Mouse (Mus musculus) midbrain, postnatal 0 days (tissue): ENCODE data around the gene Plbd2. TPM values are rescaled to one million over a fixed set of nuclear protein-coding genes. Genes with fewer than 3 reads are reported as not detected.
A peak's percentile ranks its signal among the peaks of the same experiment; 100 is the strongest.
"Not testable (repeated sequence)": the region's sequence is repeated elsewhere in the genome, so short reads cannot be mapped to it uniquely, and the experiment has no call there.

Experiments used
- ATAC-seq: fragments of 200-750 bp; cut with Nextera tagmentation; 2 replicates; pipeline ENCODE4 v1.8.0; 2017; ENCODE audit warnings: moderate number of reproducible peaks, mild to moderate bottlenecking, moderate TSS enrichment, moderate library complexity; ENCODE audit not compliant: low FRiP score
- DNase-seq: peaks from one replicate; pipeline ENCODE4 v3.0.0-alpha.2; 2015; ENCODE audit warnings: low spot score
- H3K27ac ChIP-seq: fragments of 300-500 bp; sonication (generic); 2 replicates; pipeline ENCODE4 v1.5.1; 2014; ENCODE audit warnings: low read depth, mild to moderate bottlenecking, low read length, mixed read lengths
- H3K27me3 ChIP-seq: fragments of 300-500 bp; sonication (generic); 2 replicates; pipeline ENCODE4 v1.6.1; 2014; ENCODE audit warnings: low read length, control low read depth, mixed read lengths; ENCODE audit not compliant: insufficient read depth
- H3K36me3 ChIP-seq: fragments of 300-500 bp; sonication (generic); 2 replicates; pipeline ENCODE4 v1.6.1; 2014; ENCODE audit warnings: low read length, control low read depth, mixed read lengths; ENCODE audit not compliant: insufficient read depth
- H3K4me1 ChIP-seq: fragments of 300-500 bp; sonication (generic); 2 replicates; pipeline ENCODE4 v1.6.1; 2014; ENCODE audit warnings: mild to moderate bottlenecking, control low read depth, antibody characterized with exemption, low read length, mixed read lengths; ENCODE audit not compliant: insufficient read depth
- H3K4me2 ChIP-seq: fragments of 300-500 bp; sonication (generic); 2 replicates; pipeline ENCODE4 v1.6.1; 2014; ENCODE audit warnings: low read depth, mild to moderate bottlenecking, low read length, mixed read lengths; ENCODE audit not compliant: poor library complexity, severe bottlenecking
- H3K4me3 ChIP-seq: fragments of 300-500 bp; sonication (generic); 2 replicates; pipeline ENCODE4 v1.5.1; 2014; ENCODE audit warnings: low read depth, mild to moderate bottlenecking, low read length, moderate library complexity
- H3K9ac ChIP-seq: fragments of 300-500 bp; sonication (generic); replicated peaks from 2 replicates; pipeline ENCODE4 v1.6.1; 2014; ENCODE audit warnings: mild to moderate bottlenecking, low read length, moderate library complexity, mixed read lengths; ENCODE audit not compliant: poor library complexity, severe bottlenecking
- H3K9me3 ChIP-seq: fragments of 300-500 bp; sonication (generic); 2 replicates; pipeline ENCODE4 v1.6.1; 2016; ENCODE audit warnings: low read length, control low read depth
- CTCF ChIP-seq: IDR thresholded peaks from 2 replicates; pipeline ENCODE4 v1.5.1; 2016; ENCODE audit warnings: antibody characterized with exemption, mild to moderate bottlenecking
- WGBS: fragments of 180-500 bp; shearing (Covaris S2); extraction: QIAGEN DNeasy Blood & Tissue Kit; methylation state at CpG from one replicate; pipeline ENCODE4 v1.1.7; 2014; 5-methylcytosine and 5-hydroxymethylcytosine counted together
- polyA plus RNA-seq: library from polyadenylated mRNA; unstranded; fragments of >200 nt; fragmentation: Nextera tagmentation; extraction: Ambion mirVana; gene quantifications from 2 replicates; pipeline ENCODE4 v1.2.1, GENCODE M21; 2015
- total RNA-seq: library from RNA; depleted of rRNA; stranded (reverse); fragments of >200 nt; gene quantifications from 2 replicates; pipeline ENCODE4 v1.2.3, GENCODE M21; 2014

Gene Plbd2
- total and polyA plus RNA-seq, 2 experiments from 2014 or later, result 26.7 to 49.9 TPM

GRCm38 (mm10) chr5:120506490-120506889, 3.1 kb upstream of the Plbd2 start:
- Histone ChIP-seq H3K9me3 (no peaks in the 10 kb centered on the region), H3K4me1 (peaks cover 10% of the 10 kb centered on the region; the same call in 1 of the 2 replicates), H3K27ac (no peak overlapping the region), H3K27me3 (no peaks in the 10 kb centered on the region), H3K4me2 (no peak overlapping the region), H3K36me3 (no peaks in the 10 kb centered on the region), H3K4me3 (no peak overlapping the region), H3K9ac (no peak overlapping the region)
- peak; percentile 31 for DNase-seq
- ATAC-seq, result no peak
- TF ChIP-seq CTCF, result no peak
- WGBS, result 50% methylated on average over 9 of the region's 9 CpGs

- Histone ChIP-seq H3K9me3 (no peaks in the 10 kb centered on the region), H3K36me3 (no peaks in the 10 kb centered on the region), H3K27ac (no peak overlapping the region), H3K4me1 (peaks cover 10% of the 10 kb centered on the region; the same call in 1 of the 2 replicates), H3K4me3 (no peak overlapping the region), H3K9ac (no peak overlapping the region), H3K27me3 (no peaks in the 10 kb centered on the region), H3K4me2 (no peak overlapping the region)
- ATAC-seq (no peak), DNase-seq (no peak)
- 69% methylated on average over 9 of the region's 9 CpGs for WGBS
- TF ChIP-seq CTCF, result no peak
Measured at GRCm38 (mm10) chr5:120505781-120506180, 2.4 kb upstream of the Plbd2 start.

- peak; percentile 77 for TF ChIP-seq CTCF
- peak; percentile 57 for DNase-seq
- H3K4me3 ChIP-seq, result no peak overlapping the region
- H3K4me1 ChIP-seq, result peaks cover 10% of the 10 kb centered on the region; the same call in 1 of the 2 replicates
- no peaks in the 10 kb centered on the region for H3K27me3 ChIP-seq
- H3K27ac ChIP-seq, result no peak overlapping the region
- H3K9me3 ChIP-seq, result no peaks in the 10 kb centered on the region
- no peak for ATAC-seq
- no peaks in the 10 kb centered on the region for H3K36me3 ChIP-seq
- H3K9ac ChIP-seq, result no peak overlapping the region
- 25% methylated on average over 16 of the region's 16 CpGs for WGBS
- no peak overlapping the region for H3K4me2 ChIP-seq
Measured at GRCm38 (mm10) chr5:120505368-120505767, 1.9 kb upstream of the Plbd2 start.

GRCm38 (mm10) chr5:120502675-120503143, 716 bp downstream of the Plbd2 start:
- WGBS, result 6% methylated on average over 12 of the region's 12 CpGs
- peaks cover 6% of the 10 kb centered on the region; the same call in 1 of the 2 replicates for H3K36me3 ChIP-seq
- peak overlapping the region; percentile 86 for H3K9ac ChIP-seq
- H3K9me3 ChIP-seq, result no peaks in the 10 kb centered on the region
- ATAC-seq (no peak), DNase-seq (no peak)
- 0 out of 2 replicates have a peak overlapping the region, but pooled peaks have one; percentile 4 for H3K27ac ChIP-seq
- peaks cover 10% of the 10 kb centered on the region; the same call in 1 of the 2 replicates for H3K4me1 ChIP-seq
- TF ChIP-seq CTCF, result no peak
- peak overlapping the region; percentile 57 for H3K4me3 ChIP-seq
- H3K27me3 ChIP-seq, result no peaks in the 10 kb centered on the region
- H3K4me2 ChIP-seq, result peak overlapping the region; percentile 91

DNA sequence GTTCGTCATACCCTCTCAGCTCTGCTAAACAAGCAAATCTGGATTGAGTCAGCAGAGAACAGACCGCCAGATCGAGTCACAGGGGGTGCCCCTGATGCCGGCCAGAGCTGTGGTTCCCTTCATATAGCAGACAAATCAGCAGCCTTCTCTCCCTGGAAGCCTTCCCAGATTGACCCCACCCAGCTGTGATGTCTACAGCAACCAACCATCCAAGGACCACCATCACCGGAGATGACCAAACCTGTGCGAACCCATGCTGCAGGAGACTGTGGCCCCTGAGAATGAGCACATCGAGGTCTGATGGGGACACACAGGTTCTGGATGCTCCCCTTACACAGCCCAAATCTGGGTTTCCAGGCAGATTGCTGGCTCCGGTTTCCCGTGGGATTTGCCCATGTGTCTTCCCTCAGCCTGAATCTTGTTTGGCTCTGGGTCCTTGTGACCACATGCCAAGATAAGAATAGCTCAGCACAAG, 1.2 kb downstream of the Plbd2 start:
- no peaks in the 10 kb centered on the region for H3K9me3 ChIP-seq
- H3K27me3 ChIP-seq, result no peaks in the 10 kb centered on the region
- peak overlapping the region; percentile 86; the same call in 1 of the 2 replicates for H3K9ac ChIP-seq
- WGBS, result 58% methylated on average over 9 of the region's 9 CpGs
- H3K36me3 ChIP-seq, result peaks cover 11% of the 10 kb centered on the region; the same call in 1 of the 2 replicates
- no peak overlapping the region for H3K27ac ChIP-seq
- no peak for DNase-seq
- peaks cover 10% of the 10 kb centered on the region; the same call in 1 of the 2 replicates for H3K4me1 ChIP-seq
- H3K4me3 ChIP-seq, result peak overlapping the region; percentile 57
- no peak for TF ChIP-seq CTCF
- H3K4me2 ChIP-seq, result peak overlapping the region; percentile 91
- ATAC-seq, result no peak

DNA sequence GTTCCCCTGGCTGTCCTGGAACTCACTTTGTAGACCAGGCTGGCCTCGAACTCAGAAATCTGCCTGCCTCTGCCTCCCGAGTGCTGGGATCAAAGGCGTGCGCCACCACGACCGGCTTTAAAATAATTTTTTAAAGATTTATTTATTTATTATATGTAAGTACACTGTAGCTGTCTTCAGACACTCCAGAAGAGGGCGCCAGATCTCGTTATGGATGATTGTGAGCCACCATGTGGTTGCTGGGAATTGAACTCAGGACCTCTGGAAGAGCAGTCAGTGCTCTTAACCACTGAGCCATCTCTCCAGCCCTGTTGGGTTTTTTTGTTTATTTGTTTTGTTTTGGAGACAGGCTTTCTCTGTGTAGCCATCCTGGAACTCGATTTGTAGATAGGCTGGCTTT, 2.8 kb downstream of the Plbd2 start:
- H3K9me3 ChIP-seq, H3K27ac ChIP-seq, H3K4me2 ChIP-seq, H3K9ac ChIP-seq, H3K4me1 ChIP-seq, H3K27me3 ChIP-seq, ATAC-seq, H3K4me3 ChIP-seq, DNase-seq: not testable (repeated sequence)
- WGBS, result 86% methylated on average over 9 of the region's 9 CpGs
- H3K36me3 ChIP-seq, result peaks cover 11% of the 10 kb centered on the region; the same call in 1 of the 2 replicates
- TF ChIP-seq CTCF, result peak; percentile 16; the same call in 1 of the 2 replicates
